25 mouse cellular contexts compared by ENCODE assay signal in the genomic region with DNA sequence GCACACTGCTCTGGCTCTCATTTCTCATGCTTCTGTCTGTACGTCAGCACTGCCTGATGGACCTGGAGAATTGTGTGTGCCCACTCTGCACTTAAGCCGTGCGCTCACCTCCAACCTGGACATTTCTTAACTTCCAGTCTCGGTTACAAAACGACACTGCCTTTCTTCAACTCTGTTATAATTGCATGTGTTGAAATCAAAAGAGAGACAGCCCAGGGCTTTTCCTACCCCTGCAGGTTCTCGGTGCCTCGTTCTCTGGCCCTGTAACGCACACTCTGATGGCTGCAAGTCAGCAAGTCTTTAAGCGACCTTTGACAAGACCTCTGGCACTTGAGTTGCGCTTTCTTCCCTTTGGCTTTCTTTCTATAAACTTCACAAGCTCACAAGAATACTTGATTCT.
"Had no signal": no experiment of that assay in that cellular context is flagged by ENCODE, and none has a peak within 500 bp of the region (broad histone marks: within the 10 kb centered on the region; RNA-seq: fewer than 3 reads in every experiment).

No protein-coding gene starts in this region.

- H3K27me3 ChIP-seq: heart, embryonic 13.5 days; heart, embryonic 15.5 days; hindbrain, embryonic 13.5 days; hindbrain, embryonic 15.5 days; kidney, embryonic 15.5 days; limb, embryonic 13.5 days; limb, embryonic 15.5 days; liver, embryonic 12.5 days had no signal

- H3K4me3 ChIP-seq: heart, adult 2 months; heart, embryonic 13.5 days; heart, embryonic 15.5 days; hindbrain, embryonic 13.5 days; hindbrain, embryonic 15.5 days; kidney, embryonic 15.5 days; limb, embryonic 13.5 days; limb, embryonic 15.5 days; liver, embryonic 12.5 days had no signal

- H3K4me1 ChIP-seq: limb, embryonic 15.5 days had no signal

- H3K36me3 ChIP-seq: heart, embryonic 15.5 days; hindbrain, embryonic 13.5 days; hindbrain, embryonic 15.5 days; kidney, embryonic 15.5 days had no signal

- H3K9me3 ChIP-seq: heart, embryonic 13.5 days; heart, embryonic 15.5 days; hindbrain, embryonic 13.5 days; hindbrain, embryonic 15.5 days; kidney, embryonic 15.5 days; limb, embryonic 13.5 days; limb, embryonic 15.5 days; liver, embryonic 12.5 days had no signal

- H3K27ac ChIP-seq: heart, adult 2 months; heart, embryonic 13.5 days; heart, embryonic 15.5 days; hindbrain, embryonic 13.5 days; hindbrain, embryonic 15.5 days; hindbrain, postnatal 0 days; kidney, embryonic 15.5 days; kidney, postnatal 0 days; limb, embryonic 13.5 days; limb, embryonic 15.5 days had no signal

- DNase-seq: gastrocnemius, postnatal 14 days; gastrocnemius, postnatal 36 days; heart, adult 11 months; heart, adult 2 months; heart, postnatal 14 days; heart, postnatal 36 days; kidney, adult 11 months; kidney, adult 2 months; kidney, adult 9 months; kidney, postnatal 14 days; kidney, postnatal 36 days; layer of hippocampus, adult 9-11 months; layer of hippocampus, postnatal 36 days; left cerebral cortex, postnatal 4 days had no signal

- ATAC-seq: hindbrain, postnatal 0 days; intestine, embryonic 16.5 days; liver, embryonic 12.5 days had no signal
